ENCODE assay signal across 9 mouse cellular contexts in the genomic region with DNA sequence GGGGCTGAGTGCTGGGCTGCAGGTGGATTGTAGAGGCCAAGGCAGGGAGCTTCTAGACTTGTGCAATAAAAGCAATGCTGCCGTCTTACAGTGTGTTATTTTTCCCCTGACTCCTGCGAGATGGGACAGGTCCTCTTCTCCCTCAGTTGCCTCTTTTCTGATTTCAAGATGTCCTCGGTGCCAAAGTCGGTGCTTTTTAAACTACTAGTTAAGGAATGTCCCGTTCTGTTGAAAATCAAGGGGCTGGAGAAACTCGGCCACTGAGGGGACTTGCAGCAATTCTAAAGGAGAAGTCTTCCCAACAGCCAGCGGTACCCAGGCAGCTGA. TPM values are rescaled to one million over a fixed set of nuclear protein-coding genes. Genes with fewer than 3 reads are reported as not detected.
DNase-seq lines count a peak whose midpoint lies in the region; ATAC-seq and TF ChIP-seq lines count a peak whose summit lies in the region.
"Had no signal": no experiment of that assay in that cellular context is flagged by ENCODE, and none has a peak within 500 bp of the region (broad histone marks: within the 10 kb centered on the region; RNA-seq: fewer than 3 reads in every experiment).

No protein-coding gene starts in this region.

- 23% methylated on average over 7 of the region's 7 CpGs for WGBS in lung, embryonic 15.5 days
- 18% methylated on average over 7 of the region's 7 CpGs for WGBS in hindbrain, embryonic 10.5 days
- WGBS in liver, embryonic 13.5 days (ENCODE audit: insufficient replicate concordance): 24% methylated on average over 7 of the region's 7 CpGs
- WGBS in stomach, postnatal 0 days: 35% methylated on average over 7 of the region's 7 CpGs

- peaks cover 7% of the 10 kb centered on the region; the same call in 1 of the 2 replicates for H3K27me3 ChIP-seq in lung, embryonic 15.5 days
- peaks cover 57% of the 10 kb centered on the region for H3K27me3 ChIP-seq in hindbrain, embryonic 10.5 days (ENCODE audit: insufficient read depth, poor library complexity, severe bottlenecking)
- peaks cover 52% of the 10 kb centered on the region for H3K27me3 ChIP-seq in liver, embryonic 13.5 days
- peaks cover 3% of the 10 kb centered on the region; the same call in 1 of the 2 replicates for H3K27me3 ChIP-seq in stomach, postnatal 0 days (ENCODE audit: control insufficient read depth, insufficient read depth, low read length)

- ATAC-seq in lung, embryonic 15.5 days (ENCODE audit: borderline replicate concordance, extremely low read depth, low FRiP score, low TSS enrichment): peak; percentile 19; the same call in 1 of the 2 replicates
- no peak for ATAC-seq in liver, embryonic 13.5 days (ENCODE audit: low read depth)
- no peak for ATAC-seq in stomach, postnatal 0 days (ENCODE audit: low FRiP score, low TSS enrichment)

- H3K9me3 ChIP-seq in lung, embryonic 15.5 days: no peaks in the 10 kb centered on the region
- H3K9me3 ChIP-seq in hindbrain, embryonic 10.5 days: no peaks in the 10 kb centered on the region
- no peaks in the 10 kb centered on the region for H3K9me3 ChIP-seq in liver, embryonic 13.5 days (replicated peaks)
- no peaks in the 10 kb centered on the region for H3K9me3 ChIP-seq in stomach, postnatal 0 days (ENCODE audit: control insufficient read depth, low read length)

- TF ChIP-seq EP300 in stomach, postnatal 0 days (optimal IDR thresholded peaks at IDR 0.05): no peak

- H3K9ac ChIP-seq in lung, embryonic 15.5 days: no peak overlapping the region; the same call in 1 of the 2 replicates
- no peak overlapping the region for H3K9ac ChIP-seq in liver, embryonic 13.5 days
- H3K9ac ChIP-seq in stomach, postnatal 0 days (ENCODE audit: low read length): 0 out of 2 replicates have a peak overlapping the region, but pooled peaks have one; percentile 23

- TF ChIP-seq CTCF in stomach, postnatal 0 days (IDR thresholded peaks at IDR 0.05; ENCODE audit: low read depth): no peak

- peaks cover 28% of the 10 kb centered on the region for H3K4me1 ChIP-seq in lung, embryonic 15.5 days
- H3K4me1 ChIP-seq in hindbrain, embryonic 10.5 days (replicated peaks): peaks cover 29% of the 10 kb centered on the region
- H3K4me1 ChIP-seq in liver, embryonic 13.5 days (replicated peaks): no peaks in the 10 kb centered on the region
- H3K4me1 ChIP-seq in stomach, postnatal 0 days (replicated peaks; ENCODE audit: control insufficient read depth, insufficient read depth): no peaks in the 10 kb centered on the region

- H3K36me3 ChIP-seq in lung, embryonic 15.5 days: no peaks in the 10 kb centered on the region
- H3K36me3 ChIP-seq in hindbrain, embryonic 10.5 days: no peaks in the 10 kb centered on the region
- no peaks in the 10 kb centered on the region for H3K36me3 ChIP-seq in liver, embryonic 13.5 days
- H3K36me3 ChIP-seq in stomach, postnatal 0 days (ENCODE audit: control insufficient read depth, insufficient read depth, low read length): no peaks in the 10 kb centered on the region

- DNase-seq in lung, postnatal 14 days: no peak
- DNase-seq in hindbrain, embryonic 10.5 days (ENCODE audit: low spot score): no peak
- DNase-seq in liver, embryonic 13.5 days: no peak
- DNase-seq in stomach, postnatal 0 days (ENCODE audit: low spot score): no peak
- no peak for DNase-seq in cerebellum, adult 8-10 months
- DNase-seq in adrenal gland, adult (ENCODE audit: inconsistent age in 2 of 2, low spot score in 1 of 2): no peak
- DNase-seq: left cerebral cortex, postnatal 4 days had no signal

- peak overlapping the region; percentile 73 for H3K4me2 ChIP-seq in lung, embryonic 15.5 days
- peak overlapping the region; percentile 45 for H3K4me2 ChIP-seq in liver, embryonic 13.5 days
- H3K4me2 ChIP-seq in stomach, postnatal 0 days (replicated peaks; ENCODE audit: low read depth): peak overlapping the region; percentile 46

- peak overlapping the region; percentile 71 for H3K27ac ChIP-seq in lung, embryonic 15.5 days
- H3K27ac ChIP-seq in hindbrain, embryonic 10.5 days: peak overlapping the region; percentile 79
- H3K27ac ChIP-seq in liver, embryonic 13.5 days: no peak overlapping the region
- no peak overlapping the region for H3K27ac ChIP-seq in stomach, postnatal 0 days (replicated peaks)

- peak overlapping the region; percentile 22 for H3K4me3 ChIP-seq in lung, embryonic 15.5 days
- peak overlapping the region; percentile 50 for H3K4me3 ChIP-seq in hindbrain, embryonic 10.5 days
- peak overlapping the region; percentile 25 for H3K4me3 ChIP-seq in liver, embryonic 13.5 days (replicated peaks)
- H3K4me3 ChIP-seq in stomach, postnatal 0 days (ENCODE audit: low read depth, low read length): peak overlapping the region; percentile 28

RNA-seq across cellular contexts. Expression of a gene that starts 7.9 kb away (rescaled TPM):
- polyA plus RNA-seq in lung, embryonic 15.5 days (2015; fragmentation: Nextera tagmentation; extraction: Ambion mirVana): 7.7 and 8.3 TPM in 2 replicates
- polyA plus RNA-seq in hindbrain, embryonic 10.5 days (2016; fragmentation: Nextera tagmentation; extraction: Ambion mirVana): not detected in 2 replicates
- polyA plus RNA-seq in liver, embryonic 13.5 days (2015; fragmentation: Nextera tagmentation; extraction: Ambion mirVana): not detected in 2 replicates
- polyA plus RNA-seq in stomach, postnatal 0 days (2015; fragmentation: Nextera tagmentation; extraction: Ambion mirVana): not detected in 2 replicates

RNA-seq across cellular contexts. Expression of a gene that starts 20.0 kb away (rescaled TPM):
- 0.16 TPM in 1 of 2 replicates, not detected in the other for polyA plus RNA-seq in lung, embryonic 15.5 days (2015; fragmentation: Nextera tagmentation; extraction: Ambion mirVana)
- polyA plus RNA-seq in hindbrain, embryonic 10.5 days (2016; fragmentation: Nextera tagmentation; extraction: Ambion mirVana): not detected in 2 replicates
- polyA plus RNA-seq in liver, embryonic 13.5 days (2015; fragmentation: Nextera tagmentation; extraction: Ambion mirVana): 6.1 and 8.2 TPM in 2 replicates
- 7.6 and 10.8 TPM in 2 replicates for polyA plus RNA-seq in stomach, postnatal 0 days (2015; fragmentation: Nextera tagmentation; extraction: Ambion mirVana)

RNA-seq across cellular contexts. Expression of a gene that starts 20.7 kb away (rescaled TPM):
- 1.5 TPM in 2 replicates for polyA plus RNA-seq in lung, embryonic 15.5 days (2015; fragmentation: Nextera tagmentation; extraction: Ambion mirVana)
- 0.22 and 0.37 TPM in 2 replicates for polyA plus RNA-seq in hindbrain, embryonic 10.5 days (2016; fragmentation: Nextera tagmentation; extraction: Ambion mirVana)
- polyA plus RNA-seq in liver, embryonic 13.5 days (2015; fragmentation: Nextera tagmentation; extraction: Ambion mirVana): 0.47 and 0.61 TPM in 2 replicates
- 2.9 and 6.1 TPM in 2 replicates for polyA plus RNA-seq in stomach, postnatal 0 days (2015; fragmentation: Nextera tagmentation; extraction: Ambion mirVana)
- polyA plus RNA-seq: frontal cortex, adult 2 months had no signal

RNA-seq across cellular contexts. Expression of a gene that starts 33.8 kb away (rescaled TPM):
- 2.7 and 3.0 TPM in 2 replicates for polyA plus RNA-seq in lung, embryonic 15.5 days (2015; fragmentation: Nextera tagmentation; extraction: Ambion mirVana)
- 2.9 and 4.1 TPM in 2 replicates for polyA plus RNA-seq in hindbrain, embryonic 10.5 days (2016; fragmentation: Nextera tagmentation; extraction: Ambion mirVana)
- 4.3 and 4.8 TPM in 2 replicates for polyA plus RNA-seq in liver, embryonic 13.5 days (2015; fragmentation: Nextera tagmentation; extraction: Ambion mirVana)
- 2.8 and 4.2 TPM in 2 replicates for polyA plus RNA-seq in stomach, postnatal 0 days (2015; fragmentation: Nextera tagmentation; extraction: Ambion mirVana)

Comparison
In these comparisons a context has a peak if more than half of its experiments do, and no peak if none do; other contexts are left out.
1. H3K27ac ChIP-seq: peak in lung, embryonic 15.5 days (single experiment) and hindbrain, embryonic 10.5 days (single experiment); none in liver, embryonic 13.5 days (single experiment) and stomach, postnatal 0 days (single experiment).
2. Peak in every context shown above with its lines, with median percentiles within 50 percentile points of each other: H3K4me2 ChIP-seq and H3K4me3 ChIP-seq.